ENCODE assay signal across 8 mouse cellular contexts in genomic region chr6:117552006-117552667, GRCm38 (mm10).
DNase-seq lines count a peak whose midpoint lies in the region; ATAC-seq and TF ChIP-seq lines count a peak whose summit lies in the region.

No protein-coding gene starts in this region.

- peak; percentile 10 for DNase-seq in liver
- no peak for DNase-seq in liver, postnatal 0 days
- peak; percentile 34 for DNase-seq in hindbrain, embryonic 10.5 days (ENCODE audit: low spot score)
- DNase-seq in lung, embryonic 14.5 days: peak; percentile 78
- no peak for DNase-seq in thymus, postnatal 14 days
- DNase-seq in cerebellum, adult 9-11 months: no peak

- no peak for TF ChIP-seq CTCF in liver, postnatal 0 days (IDR thresholded peaks at IDR 0.05; ENCODE audit: low read depth)
- no peak for TF ChIP-seq CTCF in lung, embryonic 14.5 days (IDR thresholded peaks at IDR 0.05; ENCODE audit: low read depth)

- H3K27me3 ChIP-seq in liver, postnatal 0 days (ENCODE audit: insufficient read depth, low read length): no peaks in the 10 kb centered on the region
- peaks cover 6% of the 10 kb centered on the region for H3K27me3 ChIP-seq in forebrain, embryonic 13.5 days
- H3K27me3 ChIP-seq in hindbrain, embryonic 10.5 days (ENCODE audit: insufficient read depth, poor library complexity, severe bottlenecking): no peaks in the 10 kb centered on the region
- no peaks in the 10 kb centered on the region for H3K27me3 ChIP-seq in lung, embryonic 14.5 days (ENCODE audit: insufficient read depth, low read length)
- no peaks in the 10 kb centered on the region for H3K27me3 ChIP-seq in stomach, embryonic 14.5 days (ENCODE audit: control insufficient read depth, insufficient read depth, low read length)

- H3K9me3 ChIP-seq in liver, postnatal 0 days (ENCODE audit: low read length): no peaks in the 10 kb centered on the region
- no peaks in the 10 kb centered on the region for H3K9me3 ChIP-seq in forebrain, embryonic 13.5 days (replicated peaks)
- no peaks in the 10 kb centered on the region for H3K9me3 ChIP-seq in hindbrain, embryonic 10.5 days
- H3K9me3 ChIP-seq in lung, embryonic 14.5 days (ENCODE audit: low read depth, low read length): no peaks in the 10 kb centered on the region
- no peaks in the 10 kb centered on the region for H3K9me3 ChIP-seq in stomach, embryonic 14.5 days (ENCODE audit: control insufficient read depth, low read depth, low read length)

- no peak overlapping the region for H3K4me3 ChIP-seq in liver, postnatal 0 days (ENCODE audit: low read depth, low read length)
- no peak overlapping the region for H3K4me3 ChIP-seq in forebrain, embryonic 13.5 days
- H3K4me3 ChIP-seq in hindbrain, embryonic 10.5 days: no peak overlapping the region
- no peak overlapping the region for H3K4me3 ChIP-seq in lung, embryonic 14.5 days (ENCODE audit: low read depth, low read length)
- no peak overlapping the region for H3K4me3 ChIP-seq in stomach, embryonic 14.5 days (ENCODE audit: low read depth, low read length)

- no peak for ATAC-seq in liver, postnatal 0 days
- peak; percentile 83 for ATAC-seq in forebrain, embryonic 13.5 days
- peak; percentile 95 for ATAC-seq in lung, embryonic 14.5 days (ENCODE audit: insufficient read depth)
- peak; percentile 89 for ATAC-seq in stomach, embryonic 14.5 days (ENCODE audit: insufficient number of reproducible peaks, insufficient read depth, low FRiP score, low read depth)

- TF ChIP-seq EP300 in liver, postnatal 0 days (IDR thresholded peaks at IDR 0.05; ENCODE audit: low read depth): no peak

- no peaks in the 10 kb centered on the region for H3K36me3 ChIP-seq in liver, postnatal 0 days (replicated peaks; ENCODE audit: insufficient read depth, low read length)
- H3K36me3 ChIP-seq in forebrain, embryonic 13.5 days (ENCODE audit: poor library complexity, severe bottlenecking): no peaks in the 10 kb centered on the region
- H3K36me3 ChIP-seq in hindbrain, embryonic 10.5 days: no peaks in the 10 kb centered on the region
- H3K36me3 ChIP-seq in lung, embryonic 14.5 days (ENCODE audit: insufficient read depth): no peaks in the 10 kb centered on the region
- H3K36me3 ChIP-seq in stomach, embryonic 14.5 days (ENCODE audit: control insufficient read depth, insufficient read depth, low read length): no peaks in the 10 kb centered on the region

- no peaks in the 10 kb centered on the region for H3K4me1 ChIP-seq in liver, postnatal 0 days (ENCODE audit: insufficient read depth)
- peaks cover 13% of the 10 kb centered on the region for H3K4me1 ChIP-seq in forebrain, embryonic 13.5 days
- H3K4me1 ChIP-seq in hindbrain, embryonic 10.5 days (replicated peaks): peaks cover 21% of the 10 kb centered on the region
- peaks cover 5% of the 10 kb centered on the region; the same call in 1 of the 2 replicates for H3K4me1 ChIP-seq in lung, embryonic 14.5 days (ENCODE audit: insufficient read depth)
- H3K4me1 ChIP-seq in stomach, embryonic 14.5 days (ENCODE audit: control insufficient read depth, insufficient read depth, low read length): peaks cover 13% of the 10 kb centered on the region

- no peak overlapping the region for H3K4me2 ChIP-seq in liver, postnatal 0 days (ENCODE audit: low read depth, low read length)
- H3K4me2 ChIP-seq in forebrain, embryonic 13.5 days: no peak overlapping the region
- H3K4me2 ChIP-seq in lung, embryonic 14.5 days: no peak overlapping the region
- H3K4me2 ChIP-seq in stomach, embryonic 14.5 days (replicated peaks; ENCODE audit: low read depth, low read length): no peak overlapping the region

- WGBS in liver, postnatal 0 days (ENCODE audit: insufficient replicate concordance): 27% methylated on average over 6 of the region's 6 CpGs
- WGBS in forebrain, embryonic 13.5 days: 5% methylated on average over 6 of the region's 6 CpGs
- 30% methylated on average over 6 of the region's 6 CpGs for WGBS in hindbrain, embryonic 10.5 days
- 13% methylated on average over 6 of the region's 6 CpGs for WGBS in lung, embryonic 14.5 days
- WGBS in stomach, embryonic 14.5 days: 10% methylated on average over 6 of the region's 6 CpGs

- no peak overlapping the region for H3K27ac ChIP-seq in liver, postnatal 0 days (ENCODE audit: low read depth)
- H3K27ac ChIP-seq in forebrain, embryonic 13.5 days: no peak overlapping the region
- 0 out of 2 replicates have a peak overlapping the region, but pooled peaks have one; percentile 35 for H3K27ac ChIP-seq in hindbrain, embryonic 10.5 days
- peak overlapping the region; percentile 42 for H3K27ac ChIP-seq in lung, embryonic 14.5 days (ENCODE audit: low read depth)
- peak overlapping the region; percentile 83; the same call in 1 of the 2 replicates for H3K27ac ChIP-seq in stomach, embryonic 14.5 days (ENCODE audit: low read length)

- no peak overlapping the region for H3K9ac ChIP-seq in liver, postnatal 0 days (replicated peaks)
- no peak overlapping the region; the same call in 1 of the 2 replicates for H3K9ac ChIP-seq in forebrain, embryonic 13.5 days
- no peak overlapping the region for H3K9ac ChIP-seq in lung, embryonic 14.5 days
- H3K9ac ChIP-seq in stomach, embryonic 14.5 days (replicated peaks; ENCODE audit: low read depth, low read length): no peak overlapping the region

Comparison
In these comparisons a context has a peak if more than half of its experiments do, and no peak if none do; other contexts are left out.
1. DNase-seq: peak in liver (single experiment), hindbrain, embryonic 10.5 days (single experiment) and lung, embryonic 14.5 days (single experiment); none in liver, postnatal 0 days (single experiment), thymus, postnatal 14 days (single experiment) and cerebellum, adult 9-11 months (single experiment).
2. H3K27ac ChIP-seq: peak in hindbrain, embryonic 10.5 days (single experiment), lung, embryonic 14.5 days (single experiment) and stomach, embryonic 14.5 days (single experiment); none in liver, postnatal 0 days (single experiment) and forebrain, embryonic 13.5 days (single experiment).